In genomic region chr13:46670514-46670913, GRCm38 (mm10) we compare ENCODE assay signal across 8 mouse cellular contexts. TPM values are rescaled to one million over a fixed set of nuclear protein-coding genes. Genes with fewer than 3 reads are reported as not detected.
DNase-seq lines count a peak whose midpoint lies in the region; ATAC-seq and TF ChIP-seq lines count a peak whose summit lies in the region.

No protein-coding gene starts in this region.

- peaks cover 7% of the 10 kb centered on the region for H3K4me1 ChIP-seq in heart, embryonic 10.5 days
- no peaks in the 10 kb centered on the region for H3K4me1 ChIP-seq in ES-Bruce4 (ENCODE audit: control insufficient read depth, insufficient read depth, low read length)
- peaks cover 14% of the 10 kb centered on the region for H3K4me1 ChIP-seq in heart, postnatal 0 days (ENCODE audit: control insufficient read depth, insufficient read depth)

- no peak for TF ChIP-seq CTCF in ES-Bruce4 (IDR thresholded peaks at IDR 0.05; ENCODE audit: low read depth, low read length)
- TF ChIP-seq CTCF in heart, postnatal 0 days (IDR thresholded peaks at IDR 0.05; ENCODE audit: low read depth), result no peak

- TF ChIP-seq EP300 in ES-Bruce4 (IDR thresholded peaks at IDR 0.05; ENCODE audit: insufficient read depth, low read depth, low read length), result no peak
- TF ChIP-seq EP300 in heart, postnatal 0 days (IDR thresholded peaks at IDR 0.05; ENCODE audit: low read depth), result no peak

- H3K9ac ChIP-seq in ES-Bruce4 (ENCODE audit: low read depth, poor library complexity, severe bottlenecking), result peak overlapping the region; percentile 98
- H3K9ac ChIP-seq in heart, postnatal 0 days (replicated peaks; ENCODE audit: low read depth, low read length), result peak overlapping the region; percentile 85

- peak overlapping the region; percentile 95; the same call in 1 of the 2 replicates for H3K27ac ChIP-seq in heart, embryonic 10.5 days
- no peak overlapping the region for H3K27ac ChIP-seq in ES-Bruce4 (ENCODE audit: insufficient read depth, low read length)
- H3K27ac ChIP-seq in heart, postnatal 0 days (ENCODE audit: low read depth), result peak overlapping the region; percentile 8; the same call in 1 of the 2 replicates

- intact Hi-C loops in left cerebral cortex, postnatal 36 days (cut with DNase I), result no loop called here

- 44% methylated on average over 9 of the region's 9 CpGs for WGBS in heart, embryonic 10.5 days
- 32% methylated on average over 9 of the region's 9 CpGs for WGBS in heart, postnatal 0 days

- peaks cover 41% of the 10 kb centered on the region for H3K36me3 ChIP-seq in heart, embryonic 10.5 days
- peaks cover 26% of the 10 kb centered on the region for H3K36me3 ChIP-seq in ES-Bruce4 (ENCODE audit: control insufficient read depth, insufficient read depth, low read length, poor library complexity, severe bottlenecking)
- peaks cover 34% of the 10 kb centered on the region for H3K36me3 ChIP-seq in heart, postnatal 0 days (replicated peaks; ENCODE audit: control insufficient read depth, insufficient read depth, low read length)

- H3K4me2 ChIP-seq in heart, postnatal 0 days (ENCODE audit: low read depth, low read length), result peak overlapping the region; percentile 97

- TF ChIP-seq POLR2A in ES-Bruce4 (IDR thresholded peaks at IDR 0.05; ENCODE audit: insufficient read depth, low read length), result no peak

- no peak for ATAC-seq in heart, postnatal 0 days (ENCODE audit: insufficient read depth, low read depth)
- ATAC-seq in megakaryocyte progenitor cell, adult 5-6 weeks (replicated peaks; ENCODE audit: poor library complexity), result peak; percentile 9; the same call in 1 of the 2 replicates

- no peaks in the 10 kb centered on the region for H3K9me3 ChIP-seq in heart, embryonic 10.5 days
- H3K9me3 ChIP-seq in ES-Bruce4 (replicated peaks; ENCODE audit: control insufficient read depth, insufficient read depth, low read length, poor library complexity, severe bottlenecking), result no peaks in the 10 kb centered on the region
- H3K9me3 ChIP-seq in heart, postnatal 0 days (replicated peaks; ENCODE audit: control insufficient read depth, low read length), result no peaks in the 10 kb centered on the region

- H3K4me3 ChIP-seq in heart, embryonic 10.5 days, result peak overlapping the region; percentile 94
- H3K4me3 ChIP-seq in ES-Bruce4 (ENCODE audit: low read depth, low read length), result peak overlapping the region; percentile 46
- peak overlapping the region; percentile 94 for H3K4me3 ChIP-seq in heart, postnatal 0 days (ENCODE audit: low read depth, low read length)

- no peak for DNase-seq in heart, embryonic 10.5 days (ENCODE audit: low spot score)
- DNase-seq in heart, adult 8-10 months (ENCODE audit: low spot score), result no peak
- no peak for DNase-seq in heart, postnatal 0 days (ENCODE audit: low spot score)
- no peak for DNase-seq in left cerebral cortex, postnatal 36 days (ENCODE audit: low spot score in 2 of 2)
- no peak for DNase-seq in testis, postnatal 10 days (ENCODE audit: low spot score)
- DNase-seq in yolk sac, embryonic 10.5 days (ENCODE audit: low spot score), result no peak

- H3K27me3 ChIP-seq in heart, embryonic 10.5 days (ENCODE audit: insufficient read depth, poor library complexity, severe bottlenecking), result no peaks in the 10 kb centered on the region
- no peaks in the 10 kb centered on the region for H3K27me3 ChIP-seq in ES-Bruce4 (ENCODE audit: control insufficient read depth, insufficient read depth, low read length, poor library complexity, severe bottlenecking)
- no peaks in the 10 kb centered on the region for H3K27me3 ChIP-seq in heart, postnatal 0 days (ENCODE audit: control insufficient read depth, insufficient read depth, low read length)

RNA-seq across cellular contexts. Expression of gene Fam8a1, which starts 1.2 kb away (rescaled TPM):
- polyA plus RNA-seq in heart, embryonic 10.5 days (2016; fragmentation: Nextera tagmentation; extraction: Ambion mirVana), result 8.3 and 11.6 TPM in 2 replicates
- 10 to 100 TPM; 29.3 to 37.5 (median 33.3) TPM for total RNA-seq in heart, adult 8-10 months (2022)
- polyA plus RNA-seq in ES-Bruce4 (2011; ENCODE audit: insufficient read depth, insufficient read length, low read depth, missing spikeins), result 43.3 and 48.9 TPM in 2 replicates
- 15.5 and 24.9 TPM in 2 replicates for total RNA-seq in heart, postnatal 0 days (2014; rRNA removed; ENCODE audit: low replicate concordance)
- polyA plus RNA-seq in heart, postnatal 0 days (2015; fragmentation: Nextera tagmentation; extraction: Ambion mirVana), result 8.0 and 8.5 TPM in 2 replicates
- total RNA-seq in megakaryocyte progenitor cell, adult 5-6 weeks (2015), result 13.2 and 17.7 TPM in 2 replicates
- total RNA-seq in megakaryocyte progenitor cell, adult 5-6 weeks (2017), result 7.0 TPM in 2 replicates
- total RNA-seq in left cerebral cortex, postnatal 36 days (2021), result 10 to 100 TPM; 78.1 to 82.7 TPM

RNA-seq across cellular contexts. Expression of gene Nup153, which starts 57.2 kb away (rescaled TPM):
- 20.0 and 31.0 TPM in 2 replicates for polyA plus RNA-seq in heart, embryonic 10.5 days (2016; fragmentation: Nextera tagmentation; extraction: Ambion mirVana)
- total RNA-seq in heart, adult 8-10 months (2022), result 10 to 100 TPM; 29.5 to 40.6 (median 36.0) TPM
- 221 and 232 TPM in 2 replicates for polyA plus RNA-seq in ES-Bruce4 (2011; ENCODE audit: insufficient read depth, insufficient read length, low read depth, missing spikeins)
- 24.7 and 26.6 TPM in 2 replicates for total RNA-seq in heart, postnatal 0 days (2014; rRNA removed; ENCODE audit: low replicate concordance)
- polyA plus RNA-seq in heart, postnatal 0 days (2015; fragmentation: Nextera tagmentation; extraction: Ambion mirVana), result 5.3 and 5.7 TPM in 2 replicates
- 96.9 and 126 TPM in 2 replicates for total RNA-seq in megakaryocyte progenitor cell, adult 5-6 weeks (2015)
- total RNA-seq in megakaryocyte progenitor cell, adult 5-6 weeks (2017), result 67.7 and 72.3 TPM in 2 replicates
- total RNA-seq in left cerebral cortex, postnatal 36 days (2021), result 10 to 100 TPM; 47.2 to 56.9 TPM
